Mouse (Mus musculus) thymus, postnatal 25 days (tissue): ENCODE data around the gene Gm13420.

ENCODE experiments used
- DNase-seq: peaks from one replicate; pipeline ENCODE4 v3.0.0; 2022

The Gm13420 gene

DNA sequence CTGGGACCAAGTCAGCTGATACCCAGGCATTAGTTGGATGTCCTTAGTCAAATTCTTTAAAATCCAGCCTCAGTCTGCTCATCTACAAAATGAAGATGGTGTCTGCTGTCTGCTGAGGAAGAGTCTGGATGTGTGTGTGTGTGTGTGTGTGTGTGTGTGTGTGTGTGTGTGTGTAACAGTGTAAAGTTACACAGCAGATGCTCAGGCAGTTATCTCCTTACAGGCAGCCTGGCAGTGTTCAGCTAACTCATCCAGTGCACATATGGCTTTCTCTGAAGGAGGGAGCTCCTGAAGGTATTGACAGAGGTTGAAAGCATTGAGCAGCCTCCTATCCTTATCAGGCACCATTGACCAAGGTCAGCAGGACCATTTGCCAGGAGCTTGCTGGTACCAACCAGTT is 50.6 kb downstream of the Gm13420 start:
- DNase-seq, result no peak

DNA sequence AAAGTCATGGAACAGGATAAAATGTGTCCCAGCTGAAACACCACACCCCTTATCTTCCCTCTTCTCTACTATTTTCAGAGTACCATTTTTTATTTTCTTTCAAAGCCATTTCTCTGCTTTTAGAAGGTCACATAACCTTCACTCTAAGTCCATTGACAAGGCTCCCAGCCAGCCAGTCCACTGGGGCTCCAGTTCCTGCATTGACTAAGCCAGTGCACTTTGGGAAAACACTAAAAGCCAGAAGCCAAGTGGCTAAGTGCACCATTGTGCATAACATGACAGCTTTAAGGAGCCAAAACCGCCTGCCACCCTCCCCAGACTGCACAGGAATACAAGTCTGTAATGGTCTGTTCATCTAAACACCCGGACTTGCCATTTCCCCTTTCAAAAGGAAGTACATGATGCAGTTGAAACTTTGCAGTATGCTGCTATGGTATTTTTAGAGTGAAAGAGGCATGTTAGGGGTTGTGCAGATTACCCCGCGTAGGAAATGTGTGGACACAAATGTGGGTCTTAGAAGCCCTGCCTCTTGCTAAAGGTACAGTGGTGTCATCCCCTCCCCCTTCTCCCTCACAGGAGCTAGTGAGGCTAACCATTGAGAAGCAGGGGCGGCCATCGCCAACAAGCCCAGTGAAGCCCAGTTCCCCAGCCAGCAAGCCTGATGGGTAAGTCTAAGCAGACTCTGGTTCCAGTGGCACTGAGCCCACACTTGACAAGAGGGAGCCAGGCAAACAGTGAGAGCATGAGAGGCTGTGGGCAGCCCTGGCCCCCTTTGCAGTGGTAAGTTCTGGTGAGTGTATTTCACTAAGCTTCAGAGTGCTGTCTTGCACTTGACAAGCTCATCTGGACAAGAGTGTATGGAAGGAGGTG is 52.8 kb downstream of the Gm13420 start:
- DNase-seq, result no peak

DNA sequence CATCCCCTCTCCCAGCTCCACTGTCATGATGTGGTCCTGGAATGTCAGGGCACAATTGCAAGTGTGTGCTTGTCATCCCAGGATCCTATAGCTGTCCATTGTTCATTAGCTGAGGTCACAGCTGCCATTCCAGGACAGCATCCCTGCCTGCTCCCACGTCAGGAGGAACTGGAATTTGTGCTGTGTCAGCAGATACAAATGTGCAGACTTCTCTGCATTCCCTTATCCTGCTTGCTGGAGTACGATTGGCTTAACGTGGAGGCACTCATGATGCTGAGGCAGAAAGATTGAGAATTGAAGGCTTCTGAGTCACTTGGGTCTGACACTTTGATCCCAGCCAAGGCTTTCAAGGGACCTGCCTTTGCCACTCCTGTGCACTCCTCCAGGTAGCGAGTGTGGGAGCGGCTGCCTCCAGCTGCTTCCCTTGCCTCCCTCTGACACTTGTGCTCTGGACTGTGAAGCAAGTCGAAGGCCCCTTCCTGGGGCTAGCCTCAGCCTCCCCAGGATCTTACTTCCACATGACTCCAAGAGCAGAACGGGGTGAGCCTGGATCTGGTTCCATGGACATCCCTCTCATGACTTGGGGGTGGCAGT is 55.2 kb downstream of the Gm13420 start:
- no peak for DNase-seq
